7 mouse cellular contexts compared by ENCODE assay signal in the genomic region with DNA sequence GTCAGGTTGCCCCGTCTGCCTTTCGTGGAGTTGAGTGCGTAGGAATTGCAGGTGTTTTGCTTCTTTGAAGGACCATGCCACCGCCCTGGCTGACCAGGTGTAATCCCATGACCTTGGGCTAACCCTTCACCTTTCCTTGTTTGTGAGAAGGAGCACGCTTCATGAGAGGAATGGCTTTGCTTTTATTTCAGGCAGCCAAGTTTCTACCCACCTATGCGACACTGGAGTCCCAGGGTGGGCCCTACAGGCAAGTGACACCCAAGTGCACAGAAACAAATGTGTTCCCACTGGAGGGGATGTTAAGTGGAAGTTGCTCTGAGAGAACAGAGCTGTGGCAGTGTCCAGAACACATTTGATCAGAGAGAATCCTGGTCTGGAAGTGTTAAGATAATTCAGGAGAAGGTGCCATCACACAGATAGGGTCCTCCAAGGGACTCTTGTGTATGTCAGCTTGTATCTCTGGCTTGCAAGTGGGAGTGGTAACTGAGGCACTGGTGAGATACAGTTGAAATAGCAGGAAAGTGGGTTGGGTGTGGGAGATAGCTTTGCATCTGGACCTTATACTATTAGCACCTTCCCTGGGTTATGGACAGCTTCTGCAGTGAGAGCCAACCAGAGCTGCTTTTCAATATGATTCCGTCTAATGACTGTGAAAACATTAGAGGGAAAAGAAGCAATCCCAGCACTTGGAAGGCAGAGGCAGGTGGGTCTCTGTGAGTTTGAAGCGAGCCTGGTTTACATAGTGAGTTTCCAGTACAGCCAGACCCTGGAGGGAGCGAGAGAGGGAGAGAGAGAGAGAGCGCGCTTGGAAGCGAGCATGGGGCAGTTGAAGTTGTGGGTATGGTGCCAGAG. TPM values are rescaled to one million over a fixed set of nuclear protein-coding genes. Genes with fewer than 3 reads are reported as not detected.
DNase-seq lines count a peak whose midpoint lies in the region; ATAC-seq and TF ChIP-seq lines count a peak whose summit lies in the region.

No protein-coding gene starts in this region.

- H3K4me3 ChIP-seq in E14TG2a.4 (replicated peaks; ENCODE audit: low read length) = peak overlapping the region; percentile 91
- H3K4me3 ChIP-seq in bone marrow, adult 2 months (replicated peaks; ENCODE audit: control insufficient read depth, low read depth, low read length) = peak overlapping the region; percentile 81
- peak overlapping the region; percentile 87 for H3K4me3 ChIP-seq in hindbrain, embryonic 12.5 days
- peak overlapping the region; percentile 86 for H3K4me3 ChIP-seq in liver, postnatal 0 days (ENCODE audit: low read depth, low read length)

- 56% methylated on average over 12 of the region's 12 CpGs for WGBS in bone marrow, adult 2 months
- 57% methylated on average over 12 of the region's 12 CpGs for whole genome bisulfite sequencing in hindbrain, embryonic 12.5 days
- 47% methylated on average over 12 of the region's 12 CpGs for WGBS in liver, postnatal 0 days (ENCODE audit: insufficient replicate concordance)

- no peaks in the 10 kb centered on the region for H3K27me3 ChIP-seq in E14TG2a.4 (ENCODE audit: insufficient read depth, low read length)
- no peaks in the 10 kb centered on the region for H3K27me3 ChIP-seq in hindbrain, embryonic 12.5 days
- H3K27me3 ChIP-seq in liver, postnatal 0 days (ENCODE audit: insufficient read depth, low read length) = no peaks in the 10 kb centered on the region

- H3K9ac ChIP-seq in hindbrain, embryonic 12.5 days = peak overlapping the region; percentile 94
- peak overlapping the region; percentile 85 for H3K9ac ChIP-seq in liver, postnatal 0 days (replicated peaks)

- DNase-seq in liver, postnatal 0 days = peak; percentile 45
- DNase-seq in yolk sac, embryonic 10.5 days (ENCODE audit: low spot score) = peak; percentile 32
- DNase-seq in gastrocnemius, postnatal 25 days = no peak
- no peak for DNase-seq in cerebellum, adult 11 months

- H3K9me3 ChIP-seq in E14TG2a.4 (ENCODE audit: low read length) = no peaks in the 10 kb centered on the region
- no peaks in the 10 kb centered on the region for H3K9me3 ChIP-seq in hindbrain, embryonic 12.5 days (replicated peaks)
- no peaks in the 10 kb centered on the region for H3K9me3 ChIP-seq in liver, postnatal 0 days (ENCODE audit: low read length)

- H3K36me3 ChIP-seq in E14TG2a.4 (ENCODE audit: insufficient read depth, low read length) = peaks cover 45% of the 10 kb centered on the region
- peaks cover 22% of the 10 kb centered on the region for H3K36me3 ChIP-seq in hindbrain, embryonic 12.5 days
- H3K36me3 ChIP-seq in liver, postnatal 0 days (replicated peaks; ENCODE audit: insufficient read depth, low read length) = peaks cover 34% of the 10 kb centered on the region

- TF ChIP-seq CTCF in E14TG2a.4 (conservative IDR thresholded peaks at IDR 0.05; ENCODE audit: low read length) = no peak
- TF ChIP-seq CTCF in bone marrow, adult 2 months (IDR thresholded peaks at IDR 0.05; ENCODE audit: control insufficient read depth, insufficient read depth, low read length) = no peak
- no peak for TF ChIP-seq CTCF in liver, postnatal 0 days (IDR thresholded peaks at IDR 0.05; ENCODE audit: low read depth)

- TF ChIP-seq POLR2A in bone marrow, adult 2 months (IDR thresholded peaks at IDR 0.05; ENCODE audit: borderline replicate concordance, control insufficient read depth, low read depth, low read length) = no peak

- H3K4me2 ChIP-seq in hindbrain, embryonic 12.5 days (replicated peaks) = peak overlapping the region; percentile 92
- peak overlapping the region; percentile 79 for H3K4me2 ChIP-seq in liver, postnatal 0 days (ENCODE audit: low read depth, low read length)

- H3K27ac ChIP-seq in bone marrow, adult 2 months (ENCODE audit: control insufficient read depth, insufficient read depth, low read depth, low read length, poor library complexity) = peak overlapping the region; percentile 89
- no peak overlapping the region for H3K27ac ChIP-seq in hindbrain, embryonic 12.5 days
- H3K27ac ChIP-seq in liver, postnatal 0 days (ENCODE audit: low read depth) = peak overlapping the region; percentile 87

- H3K4me1 ChIP-seq in E14TG2a.4 (replicated peaks; ENCODE audit: low read depth, low read length) = peaks cover 67% of the 10 kb centered on the region
- no peaks in the 10 kb centered on the region; the same call in 1 of the 2 replicates for H3K4me1 ChIP-seq in bone marrow, adult 2 months (ENCODE audit: control insufficient read depth, insufficient read depth, low read length)
- H3K4me1 ChIP-seq in hindbrain, embryonic 12.5 days = peaks cover 21% of the 10 kb centered on the region
- H3K4me1 ChIP-seq in liver, postnatal 0 days (ENCODE audit: insufficient read depth) = peaks cover 38% of the 10 kb centered on the region

- ATAC-seq in hindbrain, embryonic 12.5 days (ENCODE audit: low FRiP score) = no peak
- ATAC-seq in liver, postnatal 0 days = peak; percentile 81

- TF ChIP-seq EP300 in liver, postnatal 0 days (IDR thresholded peaks at IDR 0.05; ENCODE audit: low read depth) = peak; percentile 100

RNA-seq across cellular contexts. Expression of a gene that starts 9.9 kb away (rescaled TPM):
- 66.7 and 84.6 TPM in 2 replicates for polyA plus RNA-seq in bone marrow, adult 2 months (2011; ENCODE audit: insufficient read depth, insufficient read length, low replicate concordance, missing spikeins)
- 76.0 and 76.5 TPM in 2 replicates for polyA plus RNA-seq in hindbrain, embryonic 12.5 days (2016; fragmentation: Nextera tagmentation; extraction: Ambion mirVana)
- polyA plus RNA-seq in liver, postnatal 0 days (2015; fragmentation: Nextera tagmentation; extraction: Ambion mirVana) = 57.9 and 71.0 TPM in 2 replicates
- total RNA-seq in gastrocnemius, postnatal 25 days (2021) = 10 to 100 TPM; 18.7 to 25.6 TPM

RNA-seq across cellular contexts. Expression of a gene that starts 14.5 kb away (rescaled TPM):
- 2.5 TPM in 1 of 2 replicates, not detected in the other for polyA plus RNA-seq in bone marrow, adult 2 months (2011; ENCODE audit: insufficient read depth, insufficient read length, low replicate concordance, missing spikeins)
- polyA plus RNA-seq in hindbrain, embryonic 12.5 days (2016; fragmentation: Nextera tagmentation; extraction: Ambion mirVana) = 0.59 and 0.81 TPM in 2 replicates
- 1.4 and 1.8 TPM in 2 replicates for polyA plus RNA-seq in liver, postnatal 0 days (2015; fragmentation: Nextera tagmentation; extraction: Ambion mirVana)
- total RNA-seq in gastrocnemius, postnatal 25 days (2021) = not detected

RNA-seq across cellular contexts. Expression of a gene that starts 31.8 kb away (rescaled TPM):
- polyA plus RNA-seq in bone marrow, adult 2 months (2011; ENCODE audit: insufficient read depth, insufficient read length, low replicate concordance, missing spikeins) = 10.4 and 19.8 TPM in 2 replicates
- 1.7 and 2.6 TPM in 2 replicates for polyA plus RNA-seq in hindbrain, embryonic 12.5 days (2016; fragmentation: Nextera tagmentation; extraction: Ambion mirVana)
- 18.0 and 20.1 TPM in 2 replicates for polyA plus RNA-seq in liver, postnatal 0 days (2015; fragmentation: Nextera tagmentation; extraction: Ambion mirVana)
- 1 to 10 TPM; 1.4 to 2.4 TPM for total RNA-seq in gastrocnemius, postnatal 25 days (2021)

RNA-seq across cellular contexts. Expression of a gene that starts 40.5 kb away (rescaled TPM):
- polyA plus RNA-seq in bone marrow, adult 2 months (2011; ENCODE audit: insufficient read depth, insufficient read length, low replicate concordance, missing spikeins) = 17.8 and 27.6 TPM in 2 replicates
- polyA plus RNA-seq in hindbrain, embryonic 12.5 days (2016; fragmentation: Nextera tagmentation; extraction: Ambion mirVana) = 61.0 and 61.9 TPM in 2 replicates
- 55.2 and 55.7 TPM in 2 replicates for polyA plus RNA-seq in liver, postnatal 0 days (2015; fragmentation: Nextera tagmentation; extraction: Ambion mirVana)
- 10 to 100 TPM; 38.8 to 51.5 TPM for total RNA-seq in gastrocnemius, postnatal 25 days (2021)

RNA-seq across cellular contexts. Expression of a gene that starts 54.1 kb away (rescaled TPM):
- polyA plus RNA-seq in bone marrow, adult 2 months (2011; ENCODE audit: insufficient read depth, insufficient read length, low replicate concordance, missing spikeins) = 5.4 and 15.9 TPM in 2 replicates
- 3.1 and 4.5 TPM in 2 replicates for polyA plus RNA-seq in hindbrain, embryonic 12.5 days (2016; fragmentation: Nextera tagmentation; extraction: Ambion mirVana)
- 1.4 and 1.5 TPM in 2 replicates for polyA plus RNA-seq in liver, postnatal 0 days (2015; fragmentation: Nextera tagmentation; extraction: Ambion mirVana)
- under 1 TPM in 1 of 2 experiments, not detected in 1; 0.29 TPM for total RNA-seq in gastrocnemius, postnatal 25 days (2021)

Comparison
In these comparisons a context has a peak if more than half of its experiments do, and no peak if none do; other contexts are left out.
1. DNase-seq: peak in liver, postnatal 0 days (single experiment) and yolk sac, embryonic 10.5 days (single experiment); none in gastrocnemius, postnatal 25 days (single experiment) and cerebellum, adult 11 months (single experiment).
2. Peak in every context shown above with its lines, with median percentiles within 50 percentile points of each other: H3K4me3 ChIP-seq.